Mouse (Mus musculus): ENCODE data around the gene Akap1. TPM values are rescaled to one million over a fixed set of nuclear protein-coding genes. Genes with fewer than 3 reads are reported as not detected.

Gene Akap1
- polyA plus RNA-seq, 2 experiments = 14.9 to 31.4 TPM

DNA sequence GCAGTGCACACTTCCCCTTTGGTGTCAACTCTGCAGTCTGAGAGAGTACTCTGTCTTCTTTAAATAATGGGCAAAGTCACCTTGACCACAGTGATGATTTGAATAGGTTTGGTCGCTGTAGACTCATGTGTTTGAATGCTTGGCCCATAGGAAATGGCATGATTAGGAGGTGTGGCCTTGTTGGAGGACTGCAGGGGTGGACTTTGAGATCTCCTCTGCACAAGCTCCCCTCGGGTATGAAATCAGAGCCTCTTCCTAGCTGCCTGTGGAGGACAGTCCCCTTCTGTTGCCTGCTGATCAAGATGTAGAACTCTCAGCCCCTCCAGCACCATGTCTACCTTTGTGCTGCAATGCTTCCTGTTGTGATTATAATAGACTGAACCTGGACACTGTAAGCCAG is 39.7 kb upstream of the Akap1 start:
- Histone ChIP-seq H3K36me3 (ENCODE audit: control insufficient read depth, insufficient read depth, low read length) (no peaks in the 10 kb centered on the region), H3K27ac (replicated peaks; ENCODE audit: low read depth, low read length) (no peak overlapping the region), H3K9me3 (ENCODE audit: control insufficient read depth, low read length) (no peaks in the 10 kb centered on the region), H3K4me3 (replicated peaks; ENCODE audit: low read length) (no peak overlapping the region), H3K9ac (ENCODE audit: low read depth, low read length, severe bottlenecking) (no peak overlapping the region), H3K27me3 (ENCODE audit: control insufficient read depth, insufficient read depth, low read length) (no peaks in the 10 kb centered on the region), H3K4me1 (ENCODE audit: control insufficient read depth, insufficient read depth, low read length) (no peaks in the 10 kb centered on the region), H3K4me2 (replicated peaks; ENCODE audit: low read depth, low read length, severe bottlenecking) (no peak overlapping the region)
- WGBS = 60% methylated on average over 2 of the region's 2 CpGs
- no peak for DNase-seq (ENCODE audit: low spot score)
- ATAC-seq (ENCODE audit: low FRiP score, low read depth) = no peak
- TF ChIP-seq POLR2A (IDR thresholded peaks at IDR 0.05; ENCODE audit: borderline replicate concordance, extremely low read depth, insufficient read depth, insufficient read length) = no peak

DNA sequence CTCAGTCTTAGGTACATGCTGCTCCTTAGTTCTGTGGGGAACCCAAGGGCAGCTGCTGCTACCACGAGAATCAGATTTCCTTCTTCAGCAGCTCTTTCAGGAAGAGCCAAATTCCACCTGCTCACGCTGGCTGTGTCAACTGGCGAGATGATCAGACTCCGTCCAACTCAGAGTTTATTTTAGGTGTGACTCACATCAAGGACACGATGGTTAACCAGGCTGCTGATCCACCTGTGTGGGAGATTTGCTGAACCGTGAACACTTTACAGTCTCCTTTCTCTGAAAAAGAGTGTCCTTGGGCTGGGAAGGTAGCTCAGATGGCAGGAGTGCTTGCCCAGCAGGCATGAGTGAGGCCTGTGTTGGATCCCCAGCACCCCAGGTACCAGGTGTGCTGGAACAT is 38.4 kb upstream of the Akap1 start:
- Histone ChIP-seq H3K4me3 (replicated peaks; ENCODE audit: low read length) (no peak overlapping the region), H3K27me3 (ENCODE audit: control insufficient read depth, insufficient read depth, low read length) (no peaks in the 10 kb centered on the region), H3K9me3 (ENCODE audit: control insufficient read depth, low read length) (no peaks in the 10 kb centered on the region), H3K4me1 (ENCODE audit: control insufficient read depth, insufficient read depth, low read length) (no peaks in the 10 kb centered on the region), H3K4me2 (replicated peaks; ENCODE audit: low read depth, low read length, severe bottlenecking) (no peak overlapping the region), H3K36me3 (ENCODE audit: control insufficient read depth, insufficient read depth, low read length) (no peaks in the 10 kb centered on the region), H3K9ac (ENCODE audit: low read depth, low read length, severe bottlenecking) (no peak overlapping the region), H3K27ac (replicated peaks; ENCODE audit: low read depth, low read length) (no peak overlapping the region)
- no peak for DNase-seq (ENCODE audit: low spot score)
- WGBS = 77% methylated on average over 6 of the region's 6 CpGs
- ATAC-seq (ENCODE audit: low FRiP score, low read depth) = no peak
- TF ChIP-seq POLR2A (IDR thresholded peaks at IDR 0.05; ENCODE audit: borderline replicate concordance, extremely low read depth, insufficient read depth, insufficient read length) = no peak

DNA sequence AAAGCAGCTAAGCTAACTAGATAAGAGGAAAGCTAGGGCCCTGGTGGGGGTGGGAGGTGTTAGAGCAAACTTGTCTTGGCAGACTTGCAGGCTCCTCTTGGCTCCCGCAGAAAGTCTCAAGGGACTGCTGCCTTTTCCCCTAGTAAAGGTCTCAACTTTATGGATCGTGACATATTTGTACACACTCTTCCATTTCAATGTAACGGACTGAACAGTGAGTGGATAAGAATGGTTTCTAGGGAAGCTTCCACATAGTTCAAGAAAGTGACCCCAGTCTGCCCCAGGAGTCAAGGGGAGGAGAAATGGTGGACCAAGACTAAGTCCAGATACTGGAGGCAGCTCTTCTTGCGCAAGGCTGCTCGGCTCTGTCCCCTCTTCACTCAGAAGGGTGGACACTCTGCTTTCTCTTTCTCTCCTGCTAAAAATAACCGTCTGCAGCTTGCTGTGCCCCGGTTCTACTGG is 37.0 kb upstream of the Akap1 start:
- H3K9ac ChIP-seq (ENCODE audit: low read depth, low read length, severe bottlenecking) = no peak overlapping the region
- ATAC-seq (ENCODE audit: low FRiP score, low read depth) = no peak
- H3K4me1 ChIP-seq (ENCODE audit: control insufficient read depth, insufficient read depth, low read length) = peaks cover 3% of the 10 kb centered on the region; the same call in 1 of the 2 replicates
- H3K4me2 ChIP-seq (replicated peaks; ENCODE audit: low read depth, low read length, severe bottlenecking) = no peak overlapping the region
- no peak overlapping the region for H3K27ac ChIP-seq (replicated peaks; ENCODE audit: low read depth, low read length)
- WGBS = 75% methylated on average over 7 of the region's 7 CpGs
- no peaks in the 10 kb centered on the region for H3K27me3 ChIP-seq (ENCODE audit: control insufficient read depth, insufficient read depth, low read length)
- no peak for DNase-seq (ENCODE audit: low spot score)
- TF ChIP-seq POLR2A (IDR thresholded peaks at IDR 0.05; ENCODE audit: borderline replicate concordance, extremely low read depth, insufficient read depth, insufficient read length) = no peak
- H3K36me3 ChIP-seq (ENCODE audit: control insufficient read depth, insufficient read depth, low read length) = no peaks in the 10 kb centered on the region
- H3K9me3 ChIP-seq (ENCODE audit: control insufficient read depth, low read length) = no peaks in the 10 kb centered on the region
- no peak overlapping the region for H3K4me3 ChIP-seq (replicated peaks; ENCODE audit: low read length)

DNA sequence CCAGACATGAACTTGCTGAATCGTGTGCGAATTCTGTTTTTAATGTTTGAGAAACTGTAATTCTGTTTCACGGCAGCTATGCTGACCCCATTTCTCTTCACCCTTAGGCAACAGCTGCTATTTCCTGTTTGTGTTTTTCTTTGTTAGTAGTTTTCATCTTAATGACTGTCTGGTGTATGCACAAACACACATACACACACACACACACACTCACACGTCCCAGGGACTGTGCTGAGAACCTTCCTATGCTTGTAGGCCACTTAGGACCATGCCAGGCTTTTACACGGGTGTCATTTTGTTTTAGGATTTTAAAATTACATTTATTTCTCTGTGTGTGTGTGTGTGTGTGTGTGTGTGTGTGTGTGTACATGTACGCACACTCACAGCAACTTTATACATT is 35.2 kb upstream of the Akap1 start:
- TF ChIP-seq POLR2A (IDR thresholded peaks at IDR 0.05; ENCODE audit: borderline replicate concordance, extremely low read depth, insufficient read depth, insufficient read length) = no peak
- H3K27me3 ChIP-seq (ENCODE audit: control insufficient read depth, insufficient read depth, low read length) = no peaks in the 10 kb centered on the region
- no peaks in the 10 kb centered on the region for H3K36me3 ChIP-seq (ENCODE audit: control insufficient read depth, insufficient read depth, low read length)
- ATAC-seq (ENCODE audit: low FRiP score, low read depth) (no peak), DNase-seq (ENCODE audit: low spot score) (no peak)
- H3K9ac ChIP-seq (ENCODE audit: low read depth, low read length, severe bottlenecking) = no peak overlapping the region
- WGBS = 88% methylated on average over 6 of the region's 6 CpGs
- no peaks in the 10 kb centered on the region for H3K9me3 ChIP-seq (ENCODE audit: control insufficient read depth, low read length)
- H3K27ac ChIP-seq (replicated peaks; ENCODE audit: low read depth, low read length) = no peak overlapping the region
- H3K4me2 ChIP-seq (replicated peaks; ENCODE audit: low read depth, low read length, severe bottlenecking) = no peak overlapping the region
- peaks cover 3% of the 10 kb centered on the region; the same call in 1 of the 2 replicates for H3K4me1 ChIP-seq (ENCODE audit: control insufficient read depth, insufficient read depth, low read length)
- no peak overlapping the region for H3K4me3 ChIP-seq (replicated peaks; ENCODE audit: low read length)

DNA sequence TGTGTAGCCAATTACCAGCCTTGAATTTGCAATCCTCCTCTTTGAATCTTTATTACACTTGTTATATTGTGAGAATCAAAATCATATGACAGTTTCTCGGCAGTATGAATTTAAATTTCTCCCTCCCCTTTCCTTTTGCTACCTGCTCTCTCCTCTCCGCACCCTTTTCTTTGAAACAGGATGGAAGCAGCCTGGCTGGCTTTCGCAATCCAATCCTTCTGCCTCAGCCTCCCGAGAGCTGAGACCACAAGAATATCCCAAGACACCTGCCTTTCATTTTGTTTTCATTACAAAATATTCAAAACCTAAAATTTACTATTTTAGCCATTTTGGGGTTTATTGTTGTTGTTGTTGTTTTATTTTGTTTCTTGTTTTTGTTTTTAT is 34.0 kb upstream of the Akap1 start:
- Histone ChIP-seq H3K4me2 (replicated peaks; ENCODE audit: low read depth, low read length, severe bottlenecking) (no peak overlapping the region), H3K4me3 (replicated peaks; ENCODE audit: low read length) (no peak overlapping the region), H3K9ac (ENCODE audit: low read depth, low read length, severe bottlenecking) (no peak overlapping the region), H3K27me3 (ENCODE audit: control insufficient read depth, insufficient read depth, low read length) (no peaks in the 10 kb centered on the region), H3K4me1 (ENCODE audit: control insufficient read depth, insufficient read depth, low read length) (peaks cover 3% of the 10 kb centered on the region; the same call in 1 of the 2 replicates), H3K36me3 (ENCODE audit: control insufficient read depth, insufficient read depth, low read length) (no peaks in the 10 kb centered on the region), H3K27ac (replicated peaks; ENCODE audit: low read depth, low read length) (no peak overlapping the region), H3K9me3 (ENCODE audit: control insufficient read depth, low read length) (no peaks in the 10 kb centered on the region)
- DNase-seq (ENCODE audit: low spot score) (no peak), ATAC-seq (ENCODE audit: low FRiP score, low read depth) (no peak)
- no peak for TF ChIP-seq POLR2A (IDR thresholded peaks at IDR 0.05; ENCODE audit: borderline replicate concordance, extremely low read depth, insufficient read depth, insufficient read length)
- WGBS = 63% methylated on average over 4 of the region's 4 CpGs
